Mouse (Mus musculus) spleen, adult 2 months (tissue): ENCODE results near the gene Kbtbd2.

Experiments used
- CTCF ChIP-seq: fragments of 200-500 bp; IDR thresholded peaks from 2 replicates; pipeline ENCODE4 v1.5.1; 2011; ENCODE audit warnings: mild to moderate bottlenecking, inconsistent platforms; ENCODE audit not compliant: insufficient read depth, insufficient read length, insufficient replicate concordance; ENCODE audit errors: extremely low read depth
- POLR2A ChIP-seq: fragments of 200-500 bp; IDR thresholded peaks from 2 replicates; pipeline ENCODE4 v1.6.1; 2011; ENCODE audit warnings: low read depth, low read length, inconsistent platforms

DNA sequence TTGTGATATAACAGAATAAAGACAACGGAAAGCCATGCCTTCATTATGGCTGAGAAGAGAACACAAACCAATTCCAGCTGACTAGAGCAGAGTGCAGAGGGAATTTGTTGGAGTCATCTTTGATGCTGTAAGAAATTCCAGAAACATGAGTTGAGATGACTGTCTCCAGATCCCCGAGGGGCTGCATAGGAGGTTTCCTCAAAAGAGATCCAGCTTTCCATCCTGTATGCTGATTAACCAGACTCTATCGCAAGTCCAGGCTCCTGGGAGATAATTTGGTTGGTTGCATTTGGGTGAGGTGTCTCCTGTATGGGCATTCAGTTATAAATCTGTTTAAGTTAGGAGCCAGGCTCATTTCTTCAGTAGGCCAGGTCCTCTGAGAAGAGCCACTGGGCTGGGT lies 40.0 kb upstream of the Kbtbd2 start:
- TF ChIP-seq CTCF: no peak
- TF ChIP-seq POLR2A: no peak
